Mouse (Mus musculus) heart, embryonic 10.5 days (tissue): ENCODE results near the gene Etfa. TPM values are rescaled to one million over a fixed set of nuclear protein-coding genes. Genes with fewer than 3 reads are reported as not detected.

Source experiments
- DNase-seq: peaks from one replicate; pipeline ENCODE4 v3.0.0-alpha.2; 2017; ENCODE audit warnings: low spot score
- H3K27ac ChIP-seq: fragments of 300-500 bp; sonication (generic); 2 replicates; pipeline ENCODE4 v1.5.1; 2016; ENCODE audit warnings: mild to moderate bottlenecking
- H3K27me3 ChIP-seq: fragments of 300-500 bp; sonication (generic); 2 replicates; pipeline ENCODE4 v1.6.1; 2016; ENCODE audit warnings: mild to moderate bottlenecking; ENCODE audit not compliant: poor library complexity, insufficient read depth, severe bottlenecking
- H3K36me3 ChIP-seq: fragments of 300-500 bp; sonication (generic); 2 replicates; pipeline ENCODE4 v1.6.1; 2016; ENCODE audit warnings: mild to moderate bottlenecking, moderate library complexity
- H3K4me1 ChIP-seq: fragments of 300-500 bp; sonication (generic); 2 replicates; pipeline ENCODE4 v1.6.1; 2016; ENCODE audit warnings: mild to moderate bottlenecking
- H3K4me3 ChIP-seq: fragments of 300-500 bp; sonication (generic); 2 replicates; pipeline ENCODE4 v1.5.1; 2016; ENCODE audit warnings: mild to moderate bottlenecking, moderate library complexity
- H3K9me3 ChIP-seq: fragments of 300-500 bp; sonication (generic); 2 replicates; pipeline ENCODE4 v1.6.1; 2016; ENCODE audit warnings: mild to moderate bottlenecking, moderate library complexity
- WGBS: fragments of 180-500 bp; shearing (Covaris S2); methylation state at CpG from one replicate; pipeline ENCODE4 v1.1.7; 2016; 5-methylcytosine and 5-hydroxymethylcytosine counted together
- polyA plus RNA-seq: library from polyadenylated mRNA; unstranded; fragments of >200 nt; fragmentation: Nextera tagmentation; extraction: Ambion mirVana; gene quantifications from 2 replicates; pipeline ENCODE4 v1.2.1, GENCODE M21; 2016

Etfa gene
- polyA plus RNA-seq, 1 experiment from 2014 or later: 252 TPM

DNA sequence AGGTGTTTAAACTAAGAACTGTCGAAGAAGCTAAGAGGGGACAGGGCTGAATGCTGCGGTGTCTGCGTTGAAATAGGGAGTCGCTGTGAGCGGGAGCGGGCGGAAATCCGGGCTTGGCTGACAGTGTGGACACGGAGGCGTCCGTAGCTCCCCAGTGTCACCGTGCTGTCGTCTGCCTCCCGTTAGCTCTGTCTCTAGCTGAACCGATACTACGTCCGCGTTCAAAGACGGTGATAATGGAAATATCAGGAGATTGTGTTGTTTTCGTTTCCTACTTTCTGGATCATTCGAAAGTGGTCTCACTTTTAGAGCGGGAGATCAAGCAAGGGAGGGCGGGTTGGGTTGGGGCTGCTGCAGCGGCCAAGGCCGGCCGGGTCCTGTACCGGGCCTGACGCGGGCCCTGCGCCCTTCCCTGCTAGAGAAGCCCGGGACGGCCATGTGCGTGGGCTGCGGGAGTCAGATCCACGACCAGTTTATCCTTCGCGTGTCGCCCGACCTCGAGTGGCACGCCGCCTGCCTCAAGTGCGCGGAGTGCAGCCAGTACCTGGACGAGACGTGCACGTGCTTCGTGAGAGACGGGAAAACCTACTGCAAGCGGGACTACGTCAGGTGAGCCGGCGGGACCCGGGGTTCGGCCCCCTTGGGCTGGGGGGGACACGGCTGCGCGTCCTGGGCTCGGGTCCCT lies 29.8 kb upstream of the Etfa start:
- peak overlapping the region; percentile 59 for H3K4me3 ChIP-seq
- under 1% methylated on average over 59 of the region's 59 CpGs for WGBS
- no peak for DNase-seq
- no peaks in the 10 kb centered on the region for H3K9me3 ChIP-seq
- peaks cover 93% of the 10 kb centered on the region for H3K27me3 ChIP-seq
- no peaks in the 10 kb centered on the region for H3K36me3 ChIP-seq
- H3K27ac ChIP-seq: peak overlapping the region; percentile 47; the same call in 1 of the 2 replicates
- H3K4me1 ChIP-seq: peaks cover 49% of the 10 kb centered on the region

DNA sequence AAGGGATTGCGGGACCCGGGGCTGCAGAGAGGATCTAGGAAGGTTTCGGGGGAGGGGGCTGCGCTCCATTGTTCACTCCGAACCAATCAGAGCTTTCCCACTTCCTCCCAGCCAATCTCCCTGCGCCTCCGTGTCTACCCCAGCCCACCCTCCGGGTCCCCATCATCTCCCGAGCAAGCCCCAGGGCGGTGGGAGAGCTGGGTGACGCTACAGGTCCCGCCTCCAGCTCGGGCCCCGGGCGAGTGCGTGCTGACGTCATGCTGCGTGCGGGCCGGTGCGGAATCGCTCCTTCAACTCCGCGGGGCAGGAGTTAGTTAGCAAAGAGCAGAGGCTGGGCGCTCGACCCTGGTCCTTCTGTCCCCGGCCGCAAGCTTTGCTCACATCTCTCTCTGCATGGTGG lies 28.8 kb upstream of the Etfa start:
- DNase-seq: peak; percentile 94
- H3K27ac ChIP-seq: 0 out of 2 replicates have a peak overlapping the region, but pooled peaks have one; percentile 24

DNA sequence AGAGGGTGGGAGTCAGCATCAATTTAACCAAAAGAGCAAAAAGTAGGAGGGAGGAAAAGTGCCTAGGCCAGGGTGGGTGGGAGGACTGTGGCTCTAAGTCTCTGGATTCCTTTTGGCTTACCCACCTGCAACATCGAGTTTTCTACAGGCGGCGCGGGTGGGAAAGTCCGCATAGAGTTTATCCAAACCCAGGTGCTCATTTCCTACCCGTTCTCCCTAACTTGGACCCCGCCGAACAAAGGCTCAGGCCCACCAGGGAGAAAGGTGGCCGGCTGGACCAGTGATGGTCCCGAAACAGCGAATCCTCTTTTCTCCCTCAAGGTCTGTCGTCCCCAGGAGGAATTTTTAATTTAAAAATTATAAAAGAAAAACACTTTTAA lies 28.3 kb upstream of the Etfa start:
- Histone ChIP-seq H3K36me3 (no peaks in the 10 kb centered on the region), H3K27ac (0 out of 2 replicates have a peak overlapping the region, but pooled peaks have one; percentile 24), H3K4me1 (peaks cover 36% of the 10 kb centered on the region), H3K27me3 (peaks cover 84% of the 10 kb centered on the region), H3K9me3 (no peaks in the 10 kb centered on the region), H3K4me3 (peak overlapping the region; percentile 59)
- DNase-seq: no peak
- WGBS: under 1% methylated on average over 12 of the region's 12 CpGs

More for the DNA sequence above, 28.8 kb upstream of the Etfa start:
- WGBS: 0% methylated on average over 28 of the region's 28 CpGs
- no peaks in the 10 kb centered on the region for H3K36me3 ChIP-seq
- H3K9me3 ChIP-seq: no peaks in the 10 kb centered on the region
- H3K4me3 ChIP-seq: peak overlapping the region; percentile 59
- peaks cover 41% of the 10 kb centered on the region for H3K4me1 ChIP-seq
- H3K27me3 ChIP-seq: peaks cover 89% of the 10 kb centered on the region

DNA sequence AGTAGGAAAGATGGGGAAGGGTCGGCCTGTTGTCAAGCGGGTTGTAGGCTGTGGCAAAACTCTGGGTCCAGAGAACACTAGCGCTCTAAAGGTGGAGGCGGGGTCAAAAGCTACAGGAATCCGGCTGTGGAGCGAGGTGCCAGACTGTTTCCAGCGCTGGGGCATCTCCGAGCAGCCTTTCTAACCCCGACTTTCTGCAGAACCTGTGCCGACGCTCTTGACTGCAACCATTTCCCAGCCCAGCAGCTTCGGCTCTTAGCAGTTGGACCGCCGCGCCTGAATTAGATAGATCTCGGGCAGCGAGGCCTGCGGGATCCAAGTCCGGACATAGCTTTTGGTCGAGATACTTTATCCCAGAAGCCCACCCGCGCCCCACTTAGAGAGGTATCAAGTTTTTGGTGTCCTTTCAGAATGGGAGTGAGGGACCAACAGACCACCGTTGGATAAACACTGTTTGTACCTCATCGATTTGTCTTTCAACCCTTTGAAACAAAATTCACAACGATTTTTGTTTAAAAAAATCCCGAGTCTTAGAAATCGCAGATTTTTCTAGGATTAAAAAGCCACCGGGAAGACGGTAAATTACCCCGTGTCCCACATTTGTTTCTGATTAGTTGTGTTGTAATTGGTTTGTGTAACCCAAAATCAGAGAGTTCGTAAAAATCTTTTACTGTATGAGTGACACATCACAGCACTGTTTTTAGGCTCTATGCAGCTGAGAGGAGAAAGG lies 27.8 kb upstream of the Etfa start:
- peaks cover 78% of the 10 kb centered on the region for H3K27me3 ChIP-seq
- peak overlapping the region; percentile 59 for H3K4me3 ChIP-seq
- 0 out of 2 replicates have a peak overlapping the region, but pooled peaks have one; percentile 24 for H3K27ac ChIP-seq
- H3K4me1 ChIP-seq: peaks cover 30% of the 10 kb centered on the region
- 2% methylated on average over 31 of the region's 31 CpGs for WGBS
- H3K36me3 ChIP-seq: no peaks in the 10 kb centered on the region
- H3K9me3 ChIP-seq: no peaks in the 10 kb centered on the region
- no peak for DNase-seq

DNA sequence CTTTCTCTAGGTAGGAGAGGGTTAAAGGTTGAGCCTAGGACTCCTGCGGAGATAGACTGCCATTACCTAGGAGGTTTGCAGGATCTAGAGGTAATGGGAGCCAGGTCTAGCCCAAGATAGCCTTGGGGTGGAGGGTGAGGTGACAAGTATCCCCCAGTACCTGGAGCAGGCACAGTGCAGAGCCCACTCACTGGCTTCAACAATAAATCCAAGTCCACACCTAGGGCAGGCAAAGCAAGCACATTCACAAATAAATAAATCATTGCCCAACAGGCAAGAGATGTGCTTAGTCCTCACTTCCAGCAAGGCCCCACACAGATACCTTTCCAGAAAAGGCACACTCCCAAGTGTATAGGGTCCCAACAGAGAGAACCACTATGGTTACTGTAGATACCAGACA lies 27.0 kb upstream of the Etfa start:
- DNase-seq: no peak
- H3K4me1 ChIP-seq: peaks cover 22% of the 10 kb centered on the region
- no peaks in the 10 kb centered on the region for H3K9me3 ChIP-seq
- H3K36me3 ChIP-seq: no peaks in the 10 kb centered on the region
- H3K27me3 ChIP-seq: peaks cover 70% of the 10 kb centered on the region
- WGBS: 6% methylated on average over 1 of the region's 1 CpGs
- H3K27ac ChIP-seq: no peak overlapping the region
- no peak overlapping the region for H3K4me3 ChIP-seq

DNA sequence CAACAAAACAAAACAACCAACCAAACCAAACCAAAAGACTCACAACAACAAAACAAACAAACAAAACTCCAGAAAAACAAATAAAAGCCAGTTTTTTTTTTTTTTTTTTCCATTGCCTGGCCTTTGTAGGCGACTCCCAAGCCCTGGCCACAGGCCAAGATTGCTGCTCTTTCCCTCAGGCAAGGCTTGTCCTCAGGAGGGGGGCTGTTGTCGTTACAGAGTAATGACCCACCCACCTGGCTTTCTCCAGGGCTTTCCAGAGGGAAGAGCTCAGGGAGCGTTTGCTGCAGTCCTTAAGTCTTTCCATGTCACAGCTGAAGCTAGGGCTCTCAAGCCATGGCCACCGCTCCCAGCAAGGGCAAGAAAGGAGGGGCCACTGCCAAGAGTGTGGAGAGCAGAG lies 26.3 kb upstream of the Etfa start, which contains the start of gene Isl2:
Gene Isl2 (plus strand): TSS at position 296 of the 400 bp plus-strand sequence.
- Histone ChIP-seq H3K4me3 (peak within 1 kb of the TSS; percentile 59), H3K27ac (no peak within 1 kb of the TSS), H3K9me3 (no peaks in the 10 kb centered on the region), H3K36me3 (no peaks in the 10 kb centered on the region), H3K27me3 (peaks cover 64% of the 10 kb centered on the region), H3K4me1 (peaks cover 16% of the 10 kb centered on the region)
- DNase-seq: no peak
- 17% methylated on average over 4 of the region's 4 CpGs for WGBS

DNA sequence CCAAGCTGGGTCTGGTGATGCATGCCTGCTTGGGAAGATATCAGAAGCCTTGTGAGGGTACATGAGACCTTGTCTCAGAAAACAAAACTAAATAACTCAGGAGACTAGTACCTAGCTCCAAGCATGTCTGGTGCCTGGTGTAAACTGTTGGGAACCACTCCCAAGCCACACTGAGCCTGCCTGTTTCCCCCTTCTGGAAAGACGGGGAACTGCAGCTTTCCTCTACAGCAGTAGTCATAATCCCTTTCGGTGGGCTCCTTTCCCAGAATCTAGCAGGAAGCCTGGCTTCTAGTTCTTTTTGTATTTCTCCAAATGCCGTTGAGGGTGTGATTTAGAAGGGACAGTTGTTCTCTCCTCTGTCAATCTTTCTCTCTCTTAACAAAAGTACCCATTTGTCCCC lies 23.9 kb upstream of the Etfa start:
- Histone ChIP-seq H3K9me3 (no peaks in the 10 kb centered on the region), H3K4me3 (no peak overlapping the region), H3K27ac (no peak overlapping the region), H3K4me1 (no peaks in the 10 kb centered on the region), H3K36me3 (no peaks in the 10 kb centered on the region), H3K27me3 (peaks cover 40% of the 10 kb centered on the region)
- WGBS: 24% methylated on average over 3 of the region's 3 CpGs
- no peak for DNase-seq

DNA sequence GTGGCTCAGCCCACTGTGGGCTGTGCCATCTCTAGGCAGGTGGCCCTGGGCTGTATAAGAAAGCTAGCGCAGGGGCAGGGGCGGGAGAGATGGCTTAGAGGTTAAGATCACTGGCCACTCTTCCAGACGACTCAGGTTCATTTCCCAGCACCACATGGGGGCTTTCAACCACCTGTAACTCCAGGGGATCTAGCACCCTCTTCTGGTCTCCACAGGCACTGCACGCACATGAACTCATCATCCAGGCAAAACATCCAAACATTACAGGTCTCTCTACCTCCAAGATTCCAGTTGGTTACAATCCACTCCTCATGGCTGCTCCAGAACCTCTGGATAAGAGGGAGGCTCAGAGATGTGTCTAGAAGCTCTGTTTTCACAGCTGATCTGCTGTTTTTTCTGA lies 13.7 kb upstream of the Etfa start:
- DNase-seq: no peak
- 37% methylated on average over 4 of the region's 4 CpGs for WGBS
- no peak overlapping the region for H3K4me3 ChIP-seq

DNA sequence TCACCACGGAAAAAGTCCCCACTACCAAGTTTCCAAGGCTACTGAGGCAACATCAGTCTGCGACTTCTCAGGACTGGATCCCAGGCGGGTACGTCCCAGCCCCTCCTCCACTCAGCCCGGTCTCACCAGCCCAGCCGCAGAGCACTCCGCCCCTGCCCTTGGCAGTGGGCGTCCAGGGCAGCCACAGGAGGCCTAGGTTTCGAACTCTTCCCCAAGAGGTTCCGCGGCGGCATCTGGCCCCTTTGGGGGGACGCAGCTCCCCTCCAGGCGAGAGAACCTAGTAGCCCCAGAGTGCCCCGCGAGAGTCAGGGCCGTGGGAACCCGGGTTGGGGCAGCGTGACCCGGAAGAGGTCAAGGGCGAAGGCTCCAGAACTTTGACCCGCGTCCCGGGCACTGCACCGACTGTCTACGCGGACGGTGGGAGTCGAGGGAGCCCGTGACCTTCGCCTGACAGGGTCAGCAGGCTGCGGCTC lies 486 bp downstream of the Etfa start:
- peaks cover 18% of the 10 kb centered on the region for H3K27me3 ChIP-seq
- WGBS: 0% methylated on average over 24 of the region's 32 CpGs
- DNase-seq: peak; percentile 89
- H3K4me1 ChIP-seq: peaks cover 5% of the 10 kb centered on the region; the same call in 1 of the 2 replicates
- H3K9me3 ChIP-seq: no peaks in the 10 kb centered on the region
- no peaks in the 10 kb centered on the region for H3K36me3 ChIP-seq
- peak overlapping the region; percentile 96 for H3K27ac ChIP-seq
- peak overlapping the region; percentile 94 for H3K4me3 ChIP-seq

More for the DNA sequence above, 13.7 kb upstream of the Etfa start:
- peaks cover 6% of the 10 kb centered on the region; the same call in 1 of the 2 replicates for H3K27me3 ChIP-seq
- H3K4me1 ChIP-seq: no peaks in the 10 kb centered on the region
- no peak overlapping the region for H3K27ac ChIP-seq
- H3K9me3 ChIP-seq: no peaks in the 10 kb centered on the region
- no peaks in the 10 kb centered on the region for H3K36me3 ChIP-seq

DNA sequence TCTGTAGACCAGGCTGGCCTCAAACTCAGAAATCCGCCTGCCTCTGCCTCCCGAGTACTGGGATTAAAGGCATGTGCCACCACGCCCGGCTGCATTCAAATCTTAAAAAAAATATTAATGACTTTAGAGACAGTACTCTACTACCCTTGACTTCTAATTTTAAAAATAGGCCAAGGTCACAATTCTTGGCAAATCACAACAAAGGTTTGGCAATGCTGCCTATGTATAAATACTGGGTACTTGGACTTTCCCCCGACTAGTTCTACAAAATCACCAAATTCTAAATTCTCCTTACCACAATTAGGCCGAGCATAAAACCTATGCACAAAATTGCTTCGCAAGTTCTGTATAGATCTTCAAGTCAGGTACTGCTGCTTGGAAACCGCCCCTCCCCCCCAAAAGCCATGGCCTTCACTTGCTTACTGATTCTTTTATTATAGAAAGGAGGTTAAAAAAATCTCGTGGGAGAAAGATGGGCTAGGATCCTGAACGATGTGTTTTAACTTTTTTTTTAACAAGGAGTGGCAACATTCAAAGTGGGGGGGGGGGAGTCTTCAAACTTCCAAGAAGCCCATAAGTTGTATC lies 1.3 kb downstream of the Etfa start:
- Histone ChIP-seq H3K27me3 (peaks cover 18% of the 10 kb centered on the region), H3K27ac (0 out of 2 replicates have a peak overlapping the region, but pooled peaks have one; percentile 96), H3K36me3 (no peaks in the 10 kb centered on the region), H3K4me3 (peak overlapping the region; percentile 94), H3K9me3 (no peaks in the 10 kb centered on the region), H3K4me1 (peaks cover 5% of the 10 kb centered on the region; the same call in 1 of the 2 replicates)
- no peak for DNase-seq
- 84% methylated on average over 10 of the region's 10 CpGs for WGBS

DNA sequence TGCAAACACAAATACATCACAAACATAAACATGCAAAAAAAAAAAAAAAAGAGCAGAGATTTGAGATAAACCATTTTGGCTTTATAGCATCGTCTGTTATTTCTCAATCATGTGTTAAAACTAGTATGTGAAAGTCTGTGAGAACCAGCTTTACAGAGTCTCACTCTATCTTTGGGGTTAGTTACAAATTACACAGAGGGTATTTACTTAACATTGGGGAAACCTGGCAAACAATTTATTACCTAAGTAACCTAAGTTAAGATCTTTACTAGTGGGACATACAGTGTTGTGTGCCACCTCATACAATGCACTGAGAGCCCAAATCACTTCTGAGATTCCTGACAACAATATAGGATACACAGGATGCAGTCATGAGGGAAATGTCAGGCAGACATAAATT lies 2.3 kb downstream of the Etfa start:
- no peak for DNase-seq
- Histone ChIP-seq H3K4me1 (peaks cover 11% of the 10 kb centered on the region; the same call in 1 of the 2 replicates), H3K9me3 (no peaks in the 10 kb centered on the region), H3K27ac (no peak overlapping the region), H3K27me3 (peaks cover 15% of the 10 kb centered on the region), H3K4me3 (no peak overlapping the region), H3K36me3 (no peaks in the 10 kb centered on the region)
- 84% methylated on average over 1 of the region's 1 CpGs for WGBS

DNA sequence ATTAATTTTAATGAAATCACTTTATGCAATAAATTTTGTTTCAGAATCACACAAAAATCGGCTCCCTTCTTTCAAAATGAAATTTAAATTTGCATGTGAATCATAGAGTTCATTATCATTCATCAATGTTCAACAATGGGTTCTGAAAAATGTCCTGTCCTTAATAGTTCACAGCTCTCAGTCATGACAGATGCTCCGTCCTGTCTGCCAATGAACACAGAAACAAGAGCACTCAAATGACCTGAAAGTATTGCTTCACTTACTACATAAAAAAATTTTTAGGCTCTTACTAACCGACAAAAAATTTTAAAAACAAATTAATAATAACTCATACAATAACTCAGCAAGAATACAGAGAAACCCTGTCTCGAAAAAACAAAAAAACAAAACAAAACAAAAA lies 3.3 kb downstream of the Etfa start:
- DNase-seq: no peak
- H3K9me3 ChIP-seq: no peaks in the 10 kb centered on the region
- H3K4me1 ChIP-seq: peaks cover 11% of the 10 kb centered on the region; the same call in 1 of the 2 replicates
- no peak overlapping the region for H3K27ac ChIP-seq
- H3K4me3 ChIP-seq: no peak overlapping the region
- peaks cover 5% of the 10 kb centered on the region; the same call in 1 of the 2 replicates for H3K27me3 ChIP-seq
- H3K36me3 ChIP-seq: no peaks in the 10 kb centered on the region
- 84% methylated on average over 4 of the region's 4 CpGs for WGBS
